Mouse (Mus musculus) forebrain, embryonic 13.5 days (tissue): ENCODE measurements at regions not wholly inside any gene's neighbourhood (a gene's known extent, or its start where the extent isn't known, plus 50 kb on each side); places are given as distances from the start of the nearest gene placed in this dataset. TPM values are rescaled to one million over a fixed set of nuclear protein-coding genes. Genes with fewer than 3 reads are reported as not detected.

Source experiments
- ATAC-seq: fragments of 200-750 bp; cut with Nextera tagmentation; 2 replicates; pipeline ENCODE4 v1.8.0; 2017
- H3K27ac ChIP-seq: fragments of 300-500 bp; sonication (generic); 2 replicates; pipeline ENCODE4 v1.5.1; 2015; ENCODE audit warnings: inconsistent platforms, mild to moderate bottlenecking, moderate library complexity
- H3K27me3 ChIP-seq: fragments of 300-500 bp; sonication (generic); 2 replicates; pipeline ENCODE4 v1.6.1; 2015; ENCODE audit warnings: mild to moderate bottlenecking, inconsistent platforms
- H3K36me3 ChIP-seq: fragments of 300-500 bp; sonication (generic); 2 replicates; pipeline ENCODE4 v1.6.1; 2015; ENCODE audit warnings: mild to moderate bottlenecking, inconsistent platforms; ENCODE audit not compliant: poor library complexity, severe bottlenecking
- H3K4me1 ChIP-seq: fragments of 300-500 bp; sonication (generic); 2 replicates; pipeline ENCODE4 v1.6.1; 2015; ENCODE audit warnings: inconsistent platforms
- H3K4me2 ChIP-seq: fragments of 300-500 bp; sonication (generic); 2 replicates; pipeline ENCODE4 v1.6.1; 2015; ENCODE audit warnings: inconsistent platforms, mild to moderate bottlenecking, moderate library complexity
- H3K4me3 ChIP-seq: fragments of 300-500 bp; sonication (generic); 2 replicates; pipeline ENCODE4 v1.5.1; 2015; ENCODE audit warnings: mild to moderate bottlenecking, inconsistent platforms
- H3K9ac ChIP-seq: fragments of 300-500 bp; sonication (generic); 2 replicates; pipeline ENCODE4 v1.6.1; 2015; ENCODE audit warnings: mild to moderate bottlenecking, inconsistent platforms
- H3K9me3 ChIP-seq: fragments of 300-500 bp; sonication (generic); replicated peaks from 2 replicates; pipeline ENCODE4 v1.6.1; 2016; ENCODE audit warnings: inconsistent platforms
- WGBS: fragments of 180-500 bp; shearing (Covaris S2); methylation state at CpG from one replicate; pipeline ENCODE4 v1.1.7; 2015; 5-methylcytosine and 5-hydroxymethylcytosine counted together
- microRNA counts: library from miRNA; unstranded; fragments of <30 nt; microRNA quantifications from one replicate; lab custom pipeline; 2016
- microRNA-seq: library from miRNA; unstranded; fragments of <30 nt; microRNA quantifications from one replicate; pipeline ENCODE4, GENCODE M21; 2016

GRCm38 (mm10) chr14:78157660-78158059, 68.9 kb upstream of the Fam216b start:
- Histone ChIP-seq H3K9ac (no peak overlapping the region), H3K27ac (no peak overlapping the region), H3K4me3 (no peak overlapping the region), H3K9me3 (no peaks in the 10 kb centered on the region), H3K36me3 (no peaks in the 10 kb centered on the region), H3K27me3 (no peaks in the 10 kb centered on the region), H3K4me1 (no peaks in the 10 kb centered on the region), H3K4me2 (no peak overlapping the region)
- 79% methylated on average over 2 of the region's 2 CpGs for WGBS
- ATAC-seq: no peak

DNA sequence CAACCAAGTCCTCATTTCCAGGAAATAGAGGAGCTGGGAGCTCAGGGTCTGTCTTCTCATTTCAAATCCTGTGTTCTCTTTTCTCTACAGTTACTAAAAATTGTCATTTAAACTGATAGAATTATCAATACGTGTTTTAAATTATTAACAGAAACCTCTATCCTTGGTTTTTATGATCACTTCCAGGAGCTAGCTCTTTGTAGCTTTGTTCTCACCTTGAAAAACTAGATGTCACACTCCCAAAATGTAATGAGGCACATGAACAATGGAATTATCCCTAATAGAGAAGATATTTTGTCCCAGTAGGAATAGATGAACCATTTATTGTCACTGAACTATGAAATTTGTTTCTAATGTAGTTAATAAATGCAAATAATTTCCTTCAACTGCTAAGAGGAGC, 60.0 kb upstream of the Fam216b start:
- H3K4me3 ChIP-seq: no peak overlapping the region
- ATAC-seq: no peak
- H3K9ac ChIP-seq: no peak overlapping the region
- H3K27ac ChIP-seq: no peak overlapping the region
- H3K9me3 ChIP-seq: peaks cover 5% of the 10 kb centered on the region; the same call in 1 of the 2 replicates
- H3K36me3 ChIP-seq: no peaks in the 10 kb centered on the region
- H3K4me1 ChIP-seq: peaks cover 4% of the 10 kb centered on the region; the same call in 1 of the 2 replicates
- 87% methylated on average over 1 of the region's 1 CpGs for WGBS
- no peaks in the 10 kb centered on the region for H3K27me3 ChIP-seq
- H3K4me2 ChIP-seq: no peak overlapping the region

- H3K4me1 ChIP-seq: peaks cover 6% of the 10 kb centered on the region; the same call in 1 of the 2 replicates
- no peak for ATAC-seq
- WGBS: 26% methylated on average over 4 of the region's 4 CpGs
- no peak overlapping the region for H3K9ac ChIP-seq
- no peak overlapping the region for H3K4me3 ChIP-seq
- H3K4me2 ChIP-seq: no peak overlapping the region
- no peak overlapping the region for H3K27ac ChIP-seq
- peaks cover 5% of the 10 kb centered on the region; the same call in 1 of the 2 replicates for H3K9me3 ChIP-seq
- no peaks in the 10 kb centered on the region for H3K36me3 ChIP-seq
- H3K27me3 ChIP-seq: no peaks in the 10 kb centered on the region
These were observed 54.9 kb upstream of the Fam216b start for GRCm38 (mm10) chr14:78143751-78144150.

MicroRNA genes in the stretch of these regions (microRNA counts, 519-probe panel; counts per million panel counts)
- microRNA mmu-miR-1971 (lab: Ali Mortazavi, UCI): 177 counts per million, percentile 53 among the panel's probes with 10 or more counts

Small RNA genes lying in the stretch of these regions (microRNA-seq; reads per million reads assigned to microRNA genes)
- not detected for gene Mir1971
